Mouse (Mus musculus) spleen, postnatal 4 days (tissue): ENCODE results near the gene Dedd.
"Not testable (repeated sequence)": the region's sequence is repeated elsewhere in the genome, so short reads cannot be mapped to it uniquely, and the experiment has no call there.

Experiments used
- DNase-seq, 2 experiments: peaks; one replicate each; pipeline ENCODE4 v3.0.0; 2022; ENCODE audit warnings: low spot score in 2 of 2

The Dedd gene

GRCm38 (mm10) chr1:171309321-171309720 lies 19.6 kb upstream of the Dedd start:
- DNase-seq: no peak

- DNase-seq: no peak
These were observed 9.2 kb upstream of the Dedd start for GRCm38 (mm10) chr1:171319748-171320147.

- no peak for DNase-seq
These were observed 8.8 kb upstream of the Dedd start for GRCm38 (mm10) chr1:171320151-171320550.

GRCm38 (mm10) chr1:171321415-171321814 lies 7.5 kb upstream of the Dedd start:
- DNase-seq: no peak

GRCm38 (mm10) chr1:171322012-171322411 lies 6.9 kb upstream of the Dedd start:
- DNase-seq: no peak

- DNase-seq: no peak
These were observed 3.4 kb upstream of the Dedd start for GRCm38 (mm10) chr1:171325571-171325970.

GRCm38 (mm10) chr1:171326588-171326987 lies 2.4 kb upstream of the Dedd start:
- not testable (repeated sequence) for DNase-seq

- peak in 1 of 2 experiments; percentile 65 for DNase-seq
These were observed 701 bp upstream of the Dedd start for GRCm38 (mm10) chr1:171328244-171328643.

GRCm38 (mm10) chr1:171329433-171330215 lies 679 bp downstream of the Dedd start:
- peak in 1 of 2 experiments; percentile 88 for DNase-seq

GRCm38 (mm10) chr1:171330216-171330560 lies 1.2 kb downstream of the Dedd start:
- no peak for DNase-seq

GRCm38 (mm10) chr1:171342262-171343207 lies 13.6 kb downstream of the Dedd start:
- DNase-seq: no peak

- no peak for DNase-seq
These were observed 15.2 kb downstream of the Dedd start for GRCm38 (mm10) chr1:171343922-171344677.

GRCm38 (mm10) chr1:171344715-171345114 lies 15.8 kb downstream of the Dedd start:
- DNase-seq: no peak

GRCm38 (mm10) chr1:171345225-171346094 lies 16.5 kb downstream of the Dedd start, which contains the start of the genes Nit1 and Pfdn2:
Gene Nit1 (minus strand): TSS chr1:171345646.
Gene Pfdn2 (plus strand): TSS chr1:171345670.
- peak; percentile 88 to 94 for DNase-seq

- DNase-seq: no peak
These were observed 17.1 kb downstream of the Dedd start for GRCm38 (mm10) chr1:171346095-171346450.

GRCm38 (mm10) chr1:171348665-171349064 lies 19.7 kb downstream of the Dedd start:
- no peak for DNase-seq

- DNase-seq: no peak
These were observed 20.3 kb downstream of the Dedd start for GRCm38 (mm10) chr1:171349210-171349609.

- peak in 1 of 2 experiments; percentile 37 for DNase-seq
These were observed 26.9 kb downstream of the Dedd start for GRCm38 (mm10) chr1:171355812-171356340.

- no peak for DNase-seq
These were observed 27.9 kb downstream of the Dedd start for GRCm38 (mm10) chr1:171356814-171357213.

GRCm38 (mm10) chr1:171358421-171358820 lies 29.5 kb downstream of the Dedd start:
- no peak for DNase-seq

- no peak for DNase-seq
These were observed 31.3 kb downstream of the Dedd start for GRCm38 (mm10) chr1:171360253-171360652.
